Mouse (Mus musculus): ENCODE measurements around the gene Gpr75.

- TF ChIP-seq CTCF (IDR thresholded peaks at IDR 0.05; ENCODE audit: control insufficient read depth, insufficient read depth, insufficient replicate concordance, low read depth, low read length) (no peak), POLR2A (IDR thresholded peaks at IDR 0.05; ENCODE audit: control insufficient read depth, low read depth, low read length) (no peak)
These were observed 27.2 kb downstream of the Gpr75 start for GRCm38 (mm10) chr11:30912311-30912710.
